Mouse (Mus musculus): Measurements from ENCODE around the gene Afg3l1. TPM values are rescaled to one million over a fixed set of nuclear protein-coding genes. Genes with fewer than 3 reads are reported as not detected.
"Not testable (repeated sequence)": the region's sequence is repeated elsewhere in the genome, so short reads cannot be mapped to it uniquely, and the experiment has no call there.

Gene Afg3l1
- polyA plus RNA-seq, 1 experiment from 2014 or later, result 32.2 TPM

DNA sequence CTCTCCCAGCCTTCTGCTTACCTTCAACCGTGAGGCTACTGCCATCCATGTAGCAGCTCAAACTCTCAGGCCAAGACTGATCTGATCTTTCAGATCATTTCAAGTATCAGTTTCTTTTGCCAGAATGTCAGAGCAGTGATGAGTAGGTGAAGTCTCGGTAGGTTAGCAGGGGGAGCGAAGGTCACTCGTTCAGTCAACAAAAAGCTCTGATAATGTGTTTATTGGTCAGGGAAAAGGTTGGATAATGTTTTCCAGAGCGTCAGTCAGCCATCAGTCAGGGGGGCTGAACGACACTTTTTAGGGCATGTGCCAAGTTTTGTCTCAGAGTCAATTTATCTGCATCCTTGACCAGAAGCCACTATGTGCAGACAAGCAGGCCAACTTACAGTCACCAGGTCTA lies 4.7 kb upstream of the Afg3l1 start:
- not testable (repeated sequence) for DNase-seq (ENCODE audit: low spot score); H3K4me2 ChIP-seq (ENCODE audit: low read depth, low read length); ATAC-seq (replicated peaks; ENCODE audit: insufficient number of reproducible peaks, low FRiP score, low TSS enrichment, low read depth); H3K4me3 ChIP-seq (ENCODE audit: low read depth, low read length); H3K9ac ChIP-seq (replicated peaks; ENCODE audit: low read length); H3K9me3 ChIP-seq (replicated peaks; ENCODE audit: control insufficient read depth, low read length); H3K4me1 ChIP-seq (ENCODE audit: control insufficient read depth, insufficient read depth, low read length); H3K27ac ChIP-seq (replicated peaks; ENCODE audit: low read depth, low read length); H3K27me3 ChIP-seq (ENCODE audit: control insufficient read depth, insufficient read depth, low read length); H3K36me3 ChIP-seq (replicated peaks; ENCODE audit: control insufficient read depth, insufficient read depth, low read depth, low read length)
- 68% methylated on average over 6 of the region's 6 CpGs for WGBS

DNA sequence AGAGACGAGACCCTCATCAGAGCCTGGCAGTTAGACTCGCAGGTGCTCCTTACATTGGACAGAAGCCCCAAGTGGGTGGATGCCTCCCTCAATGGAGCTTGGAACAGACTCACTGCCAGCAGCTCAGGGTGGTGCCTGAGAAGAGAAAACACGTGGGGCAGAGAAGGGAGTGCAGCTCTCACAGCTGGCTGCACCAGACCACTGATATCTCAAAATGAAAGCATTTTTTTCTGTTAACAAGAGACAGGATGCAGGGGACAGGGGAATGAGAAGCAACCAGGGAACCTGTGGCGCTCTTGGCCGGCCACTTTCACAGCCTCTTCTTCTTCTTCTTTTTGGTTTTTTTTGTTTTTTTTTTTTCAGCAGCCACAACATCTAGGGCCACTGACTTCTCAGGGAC lies 3.2 kb upstream of the Afg3l1 start:
- H3K27me3 ChIP-seq (ENCODE audit: control insufficient read depth, insufficient read depth, low read length); ATAC-seq (replicated peaks; ENCODE audit: insufficient number of reproducible peaks, low FRiP score, low TSS enrichment, low read depth); H3K36me3 ChIP-seq (replicated peaks; ENCODE audit: control insufficient read depth, insufficient read depth, low read depth, low read length); H3K4me2 ChIP-seq (ENCODE audit: low read depth, low read length); DNase-seq (ENCODE audit: low spot score); H3K9ac ChIP-seq (replicated peaks; ENCODE audit: low read length); H3K27ac ChIP-seq (replicated peaks; ENCODE audit: low read depth, low read length); H3K4me1 ChIP-seq (ENCODE audit: control insufficient read depth, insufficient read depth, low read length); H3K4me3 ChIP-seq (ENCODE audit: low read depth, low read length); H3K9me3 ChIP-seq (replicated peaks; ENCODE audit: control insufficient read depth, low read length): not testable (repeated sequence)
- WGBS, result 67% methylated on average over 5 of the region's 5 CpGs

DNA sequence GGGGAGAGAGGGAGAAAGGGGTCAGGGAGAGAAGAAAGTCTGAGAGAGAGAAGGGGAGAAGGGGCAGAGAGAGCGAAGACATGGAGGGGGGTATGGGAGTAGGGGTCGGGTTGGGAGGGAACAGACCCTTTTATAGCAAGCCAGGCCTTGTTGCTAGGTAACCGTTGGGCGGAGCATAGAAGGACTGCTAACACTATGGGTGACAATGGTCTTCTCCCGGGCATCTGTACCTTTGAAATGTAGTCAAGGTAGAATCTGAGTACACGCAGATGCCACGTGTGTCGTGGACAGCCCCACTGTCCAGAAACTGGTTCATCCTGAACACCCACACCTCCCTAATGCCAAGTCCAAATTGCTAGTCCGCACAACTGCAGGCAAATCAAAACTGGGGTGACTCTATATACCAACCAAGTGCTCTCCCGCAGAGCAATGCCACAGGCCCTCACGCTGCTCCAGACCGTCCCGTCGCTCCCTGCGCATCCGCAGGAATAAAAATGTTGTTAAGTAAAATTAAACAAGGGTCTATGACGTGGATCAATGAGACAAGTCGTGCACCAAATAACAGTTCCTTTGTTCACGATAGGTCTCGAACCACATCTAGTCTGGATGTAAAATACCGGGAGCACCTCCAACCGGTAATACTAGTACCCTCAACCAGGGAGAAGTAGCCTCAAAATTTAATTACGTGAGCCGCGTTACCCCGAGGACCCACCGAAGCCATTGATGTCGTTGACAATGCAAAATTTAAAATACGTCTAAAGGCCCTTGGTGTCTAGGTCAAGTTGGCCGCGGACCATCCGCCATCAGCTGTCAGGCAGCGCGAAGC lies 579 bp upstream of the Afg3l1 start:
- Histone ChIP-seq H3K27me3 (ENCODE audit: control insufficient read depth, insufficient read depth, low read length) (no peaks in the 10 kb centered on the region), H3K4me2 (ENCODE audit: low read depth, low read length) (peak overlapping the region; percentile 55), H3K4me3 (ENCODE audit: low read depth, low read length) (peak overlapping the region; percentile 84), H3K36me3 (replicated peaks; ENCODE audit: control insufficient read depth, insufficient read depth, low read depth, low read length) (no peaks in the 10 kb centered on the region; the same call in none of the 2 replicates), H3K9me3 (replicated peaks; ENCODE audit: control insufficient read depth, low read length) (no peaks in the 10 kb centered on the region), H3K9ac (replicated peaks; ENCODE audit: low read length) (peak overlapping the region; percentile 92), H3K27ac (replicated peaks; ENCODE audit: low read depth, low read length) (no peak overlapping the region), H3K4me1 (ENCODE audit: control insufficient read depth, insufficient read depth, low read length) (no peaks in the 10 kb centered on the region; the same call in 1 of the 2 replicates)
- 10% methylated on average over 34 of the region's 34 CpGs for WGBS
- peak; percentile 30; the same call in 1 of the 2 replicates for ATAC-seq (replicated peaks; ENCODE audit: insufficient number of reproducible peaks, low FRiP score, low TSS enrichment, low read depth)
- peak; percentile 35 for DNase-seq (ENCODE audit: low spot score)

DNA sequence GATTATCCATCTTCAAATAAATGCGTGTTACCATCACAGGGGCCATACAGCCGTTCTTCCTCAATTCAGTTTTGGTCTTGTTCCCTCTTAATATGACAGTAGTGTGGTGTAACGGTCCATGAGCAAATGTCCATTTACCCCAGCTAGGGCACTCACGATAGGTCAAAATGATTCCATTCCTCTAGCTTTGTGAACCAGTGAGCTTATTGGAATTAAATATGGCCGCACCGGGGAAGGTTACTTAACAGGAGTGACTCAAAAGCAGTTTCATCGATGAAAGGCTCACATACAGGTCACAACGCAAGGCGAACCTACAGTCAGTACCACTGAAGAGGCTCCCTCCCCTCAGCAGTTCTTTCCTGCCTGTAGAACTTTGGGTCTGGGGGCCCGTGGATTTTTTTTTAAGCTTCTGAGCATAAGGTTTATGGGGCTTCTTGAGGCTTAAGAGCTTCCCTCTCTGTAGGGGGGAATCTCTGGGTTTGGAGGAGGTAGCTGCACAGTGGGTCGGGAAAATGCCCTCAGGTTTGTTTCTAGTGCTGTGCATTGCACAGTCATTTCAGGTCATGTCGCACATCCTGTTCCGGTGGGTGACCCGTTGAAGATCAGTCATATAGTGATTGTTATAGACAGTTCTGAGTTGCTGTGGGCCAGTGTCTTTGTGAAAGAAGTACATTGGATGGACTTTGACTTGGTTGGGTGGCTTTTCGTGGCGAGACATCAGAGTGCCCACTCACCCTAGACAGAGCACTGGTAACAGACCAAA lies 934 bp downstream of the Afg3l1 start:
- H3K9ac ChIP-seq (replicated peaks; ENCODE audit: low read length), result peak overlapping the region; percentile 92
- WGBS, result 36% methylated on average over 16 of the region's 16 CpGs
- peak overlapping the region; percentile 76 for H3K4me2 ChIP-seq (ENCODE audit: low read depth, low read length)
- no peaks in the 10 kb centered on the region; the same call in none of the 2 replicates for H3K36me3 ChIP-seq (replicated peaks; ENCODE audit: control insufficient read depth, insufficient read depth, low read depth, low read length)
- H3K27ac ChIP-seq (replicated peaks; ENCODE audit: low read depth, low read length), result no peak overlapping the region; the same call in 1 of the 2 replicates
- H3K4me1 ChIP-seq (ENCODE audit: control insufficient read depth, insufficient read depth, low read length), result no peaks in the 10 kb centered on the region; the same call in 1 of the 2 replicates
- DNase-seq (ENCODE audit: low spot score) (peak; percentile 41), ATAC-seq (replicated peaks; ENCODE audit: insufficient number of reproducible peaks, low FRiP score, low TSS enrichment, low read depth) (no peak)
- H3K9me3 ChIP-seq (replicated peaks; ENCODE audit: control insufficient read depth, low read length), result no peaks in the 10 kb centered on the region
- H3K27me3 ChIP-seq (ENCODE audit: control insufficient read depth, insufficient read depth, low read length), result no peaks in the 10 kb centered on the region
- peak overlapping the region; percentile 84 for H3K4me3 ChIP-seq (ENCODE audit: low read depth, low read length)

DNA sequence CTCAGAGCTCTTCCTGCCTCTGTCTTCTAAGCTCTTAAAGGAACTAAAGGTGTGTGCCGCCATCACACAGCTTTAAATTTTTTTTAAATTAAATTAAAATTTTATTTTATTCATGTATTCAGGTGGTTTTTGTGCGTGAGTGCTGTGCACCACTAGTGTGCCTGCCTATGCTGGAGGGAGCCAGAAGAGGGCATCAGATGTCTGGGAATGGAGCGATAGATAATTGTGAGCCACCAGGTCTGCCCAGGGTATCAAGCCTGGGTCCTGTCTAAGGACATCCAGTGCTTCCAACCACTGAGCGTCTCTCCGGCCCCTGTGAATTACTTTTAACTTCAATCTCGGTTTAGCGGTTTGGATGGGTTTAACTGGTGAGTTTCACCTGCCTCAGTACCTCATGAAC lies 4.9 kb downstream of the Afg3l1 start:
- no peak overlapping the region for H3K9ac ChIP-seq (replicated peaks; ENCODE audit: low read length)
- H3K27me3 ChIP-seq (ENCODE audit: control insufficient read depth, insufficient read depth, low read length), result no peaks in the 10 kb centered on the region
- no peaks in the 10 kb centered on the region; the same call in 1 of the 2 replicates for H3K4me1 ChIP-seq (ENCODE audit: control insufficient read depth, insufficient read depth, low read length)
- no peak overlapping the region for H3K4me3 ChIP-seq (ENCODE audit: low read depth, low read length)
- peaks cover 9% of the 10 kb centered on the region for H3K36me3 ChIP-seq (replicated peaks; ENCODE audit: control insufficient read depth, insufficient read depth, low read depth, low read length)
- DNase-seq (ENCODE audit: low spot score) (no peak), ATAC-seq (replicated peaks; ENCODE audit: insufficient number of reproducible peaks, low FRiP score, low TSS enrichment, low read depth) (no peak)
- no peak overlapping the region for H3K27ac ChIP-seq (replicated peaks; ENCODE audit: low read depth, low read length)
- WGBS, result 89% methylated on average over 7 of the region's 7 CpGs
- H3K4me2 ChIP-seq (ENCODE audit: low read depth, low read length), result no peak overlapping the region
- no peaks in the 10 kb centered on the region for H3K9me3 ChIP-seq (replicated peaks; ENCODE audit: control insufficient read depth, low read length)

DNA sequence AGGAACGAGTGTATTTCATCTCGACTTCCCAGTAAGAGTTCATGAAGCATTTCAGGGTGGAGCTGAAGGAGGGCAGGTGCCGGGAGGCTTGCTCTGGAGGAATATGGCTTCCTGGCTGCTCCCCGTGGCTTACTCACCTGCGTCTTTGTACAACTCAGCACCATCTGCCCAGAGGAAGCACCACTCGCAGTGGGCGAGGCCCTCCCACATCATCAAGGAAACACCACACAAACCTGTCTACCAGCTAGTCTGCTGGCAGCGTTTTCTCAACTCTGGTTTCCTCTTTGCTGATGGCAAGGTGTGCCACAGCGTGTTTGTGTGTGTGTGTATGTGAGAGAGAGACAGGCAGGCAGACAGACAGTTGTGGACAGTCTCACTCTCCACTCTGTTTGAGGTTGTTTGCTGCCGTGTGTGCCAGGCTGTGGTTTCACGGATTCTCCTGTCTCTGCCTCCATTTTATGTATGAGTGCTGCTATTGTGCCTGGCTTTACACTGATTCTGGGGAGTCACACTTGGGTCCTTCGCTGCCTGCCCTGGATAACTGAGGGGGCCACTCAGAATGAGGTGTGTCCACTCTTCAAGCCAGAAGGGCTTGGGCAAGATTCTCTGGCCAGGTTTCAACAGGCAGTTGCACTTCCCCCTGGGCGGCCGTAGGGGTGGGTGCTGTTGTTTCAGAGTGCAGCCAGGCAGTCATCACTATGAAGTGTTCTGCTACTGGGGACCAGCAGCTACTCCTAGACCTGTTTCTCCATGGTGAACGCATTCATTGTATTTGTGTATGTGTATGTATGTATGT lies 13.8 kb downstream of the Afg3l1 start:
- Histone ChIP-seq H3K27ac (replicated peaks; ENCODE audit: low read depth, low read length) (no peak overlapping the region), H3K9ac (replicated peaks; ENCODE audit: low read length) (no peak overlapping the region)

DNA sequence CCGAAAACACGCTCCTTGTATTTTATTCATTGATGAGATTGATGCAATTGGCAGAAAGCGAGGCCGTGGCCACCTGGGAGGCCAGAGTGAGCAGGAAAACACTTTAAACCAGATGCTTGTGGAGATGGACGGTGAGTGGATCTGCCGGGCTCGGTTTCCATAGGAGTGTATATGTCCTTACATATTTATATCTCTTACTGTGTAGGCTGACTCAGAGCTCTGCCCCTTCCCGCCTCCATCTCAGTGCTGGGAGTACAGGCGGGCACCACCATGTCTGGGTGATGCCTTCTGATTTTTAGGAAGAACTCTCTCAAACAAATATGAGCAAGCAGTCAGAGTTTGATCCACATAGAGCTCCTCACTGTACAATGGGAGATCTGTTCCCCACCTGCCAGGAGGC lies 15.2 kb downstream of the Afg3l1 start:
- no peaks in the 10 kb centered on the region for H3K9me3 ChIP-seq (replicated peaks; ENCODE audit: control insufficient read depth, low read length)
- H3K4me1 ChIP-seq (ENCODE audit: control insufficient read depth, insufficient read depth, low read length), result no peaks in the 10 kb centered on the region
- no peaks in the 10 kb centered on the region for H3K27me3 ChIP-seq (ENCODE audit: control insufficient read depth, insufficient read depth, low read length)
- WGBS, result 96% methylated on average over 9 of the region's 9 CpGs
- no peak overlapping the region for H3K4me2 ChIP-seq (ENCODE audit: low read depth, low read length)
- DNase-seq (ENCODE audit: low spot score) (no peak), ATAC-seq (replicated peaks; ENCODE audit: insufficient number of reproducible peaks, low FRiP score, low TSS enrichment, low read depth) (no peak)
- peaks cover 12% of the 10 kb centered on the region for H3K36me3 ChIP-seq (replicated peaks; ENCODE audit: control insufficient read depth, insufficient read depth, low read depth, low read length)
- no peak overlapping the region for H3K9ac ChIP-seq (replicated peaks; ENCODE audit: low read length)
- no peak overlapping the region for H3K4me3 ChIP-seq (ENCODE audit: low read depth, low read length)
- H3K27ac ChIP-seq (replicated peaks; ENCODE audit: low read depth, low read length), result no peak overlapping the region

More for the DNA sequence above, 13.8 kb downstream of the Afg3l1 start:
- Histone ChIP-seq H3K27me3 (ENCODE audit: control insufficient read depth, insufficient read depth, low read length) (no peaks in the 10 kb centered on the region), H3K9me3 (replicated peaks; ENCODE audit: control insufficient read depth, low read length) (no peaks in the 10 kb centered on the region), H3K4me2 (ENCODE audit: low read depth, low read length) (no peak overlapping the region), H3K4me1 (ENCODE audit: control insufficient read depth, insufficient read depth, low read length) (no peaks in the 10 kb centered on the region), H3K4me3 (ENCODE audit: low read depth, low read length) (no peak overlapping the region), H3K36me3 (replicated peaks; ENCODE audit: control insufficient read depth, insufficient read depth, low read depth, low read length) (peaks cover 15% of the 10 kb centered on the region)
- DNase-seq (ENCODE audit: low spot score) (no peak), ATAC-seq (replicated peaks; ENCODE audit: insufficient number of reproducible peaks, low FRiP score, low TSS enrichment, low read depth) (no peak)
- WGBS, result 91% methylated on average over 15 of the region's 15 CpGs
